Mouse (Mus musculus) left cerebral cortex, adult 2 months (tissue): ENCODE data around the gene Cox6b1. TPM values are rescaled to one million over a fixed set of nuclear protein-coding genes. Genes with fewer than 3 reads are reported as not detected.

Experiments
- DNase-seq, 2 experiments: peaks; one replicate each; pipeline ENCODE4 v3.0.0; 2021 to 2022; ENCODE audit warnings: low spot score in 2 of 2, mixed read lengths in 1 of 2; ENCODE audit errors: extremely low spot score in 1 of 2
- H3K27ac ChIP-seq: fragments of 200-600 bp; 2 replicates; pipeline ENCODE4 v1.8.1; 2022
- H3K4me3 ChIP-seq: fragments of 200-600 bp; 2 replicates; pipeline ENCODE4 v1.8.1; 2022
- CTCF ChIP-seq: fragments of 200-600 bp; IDR thresholded peaks from 2 replicates; pipeline ENCODE4 v1.8.1; 2022; ENCODE audit warnings: antibody characterized with exemption, mild to moderate bottlenecking, moderate library complexity
- intact Hi-C: fragments of 180-260 bp; cut with DNase I; formaldehyde crosslinking; loops from one replicate; pipeline ENCODE4 v1.15.1; 2025
- total RNA-seq, 2 experiments: library from RNA; stranded (reverse); gene quantifications; 2 replicates each; pipeline ENCODE4 v1.2.3; 2021

The Cox6b1 gene
- total RNA-seq, 2 experiments from 2014 or later = 565 to 587 TPM

DNA sequence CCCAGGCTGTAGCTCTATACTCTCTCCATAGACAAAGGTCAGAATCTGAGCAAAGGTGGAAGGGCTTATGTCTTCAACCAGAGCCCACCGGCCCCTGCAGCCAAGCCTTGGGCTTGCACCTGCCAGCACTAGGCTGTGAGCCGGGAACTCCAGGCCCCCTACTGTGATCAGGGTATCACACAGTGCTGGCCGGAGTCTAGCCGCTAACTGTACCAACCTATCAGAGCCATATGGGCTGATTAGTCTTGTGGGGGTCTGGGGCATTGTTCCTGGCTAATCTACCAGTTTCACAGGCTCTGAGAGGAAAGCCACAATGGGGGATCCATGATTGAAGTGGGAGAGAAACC is 34.4 kb downstream of the Cox6b1 start:
- Histone ChIP-seq H3K4me3 (no peak overlapping the region), H3K27ac (no peak overlapping the region)
- intact Hi-C loops = no loop called here
- DNase-seq = no peak
- no peak for TF ChIP-seq CTCF

DNA sequence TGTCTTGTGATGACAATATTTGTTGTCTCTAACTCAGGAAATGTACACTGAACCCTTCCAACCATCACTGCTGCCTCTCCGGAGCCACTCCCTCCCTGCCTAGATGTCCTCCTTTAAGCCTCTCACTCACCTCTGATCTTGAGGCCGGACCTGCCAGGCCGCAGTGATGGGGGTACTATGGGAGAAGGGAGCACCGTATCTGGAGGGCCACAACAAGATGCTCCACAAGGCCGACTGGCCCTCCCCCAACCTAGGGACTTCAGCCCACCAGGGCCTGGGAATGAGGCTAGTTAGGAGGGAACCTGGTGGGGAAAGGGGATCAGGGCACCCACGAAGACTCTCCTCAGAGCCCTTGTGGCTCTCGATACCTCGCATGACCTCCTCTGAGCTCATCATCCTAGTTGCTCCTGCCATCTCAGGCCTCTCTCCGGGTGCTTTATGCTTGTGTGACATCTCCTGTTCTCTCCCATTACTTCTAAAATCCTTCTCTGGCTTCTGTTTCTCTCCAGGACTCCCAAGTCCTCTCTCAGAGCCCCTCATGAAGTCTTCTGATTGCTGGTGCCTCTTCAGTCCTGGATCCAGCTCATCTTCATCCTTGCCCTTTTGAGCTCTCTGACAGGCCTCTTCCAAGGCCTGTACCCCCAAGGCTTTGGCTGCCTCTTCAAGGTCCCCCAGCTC is 34.9 kb downstream of the Cox6b1 start:
- DNase-seq = no peak
- H3K27ac ChIP-seq = no peak overlapping the region
- H3K4me3 ChIP-seq = no peak overlapping the region
- intact Hi-C loops = no loop called here
- TF ChIP-seq CTCF = no peak

DNA sequence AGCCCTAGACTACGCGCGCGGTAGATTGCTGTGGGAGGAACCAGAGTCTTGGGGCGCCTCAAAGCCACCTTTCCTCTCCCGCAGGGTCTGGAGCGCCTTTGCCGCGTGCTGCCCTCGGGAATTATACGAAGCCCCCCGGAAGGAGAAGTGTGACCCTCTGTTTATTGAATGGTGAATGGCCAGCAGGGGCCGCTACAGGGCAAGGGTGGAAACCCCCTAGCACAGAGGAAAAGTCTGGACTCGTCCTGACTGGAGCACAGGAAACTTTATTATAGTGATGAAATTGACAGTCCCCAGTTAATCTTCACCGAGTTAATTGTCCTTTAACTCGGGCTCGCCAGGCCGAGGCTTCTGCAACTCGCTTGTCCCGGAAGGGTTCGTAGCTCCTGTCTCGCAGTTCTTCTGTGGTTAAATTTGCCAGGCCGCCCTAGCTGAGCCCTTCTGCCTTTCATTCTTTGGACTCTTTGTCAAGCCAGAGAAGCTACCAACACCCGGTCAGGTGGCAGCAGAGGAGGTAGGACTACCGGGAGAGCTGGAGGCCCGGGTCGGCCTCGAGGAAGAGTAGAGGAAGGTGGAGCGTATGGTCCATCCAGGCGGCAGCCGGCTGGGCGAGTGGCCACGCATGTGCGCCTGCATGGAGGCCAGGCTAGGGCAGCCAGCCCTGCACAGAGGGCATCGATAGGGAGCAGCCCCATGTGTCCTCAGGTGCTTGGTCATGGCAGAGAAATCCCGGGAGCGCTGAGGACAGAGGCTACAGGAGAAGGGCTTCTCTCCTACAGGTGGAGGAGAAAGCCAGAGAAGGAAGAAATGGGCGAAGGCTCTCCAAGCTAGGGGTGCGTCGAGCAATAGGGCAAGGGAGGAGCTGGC is 36.3 kb downstream of the Cox6b1 start:
- TF ChIP-seq CTCF = peak; percentile 88
- intact Hi-C loops = loop anchor here (2.0 to 10.0 kb wide), 6 partner anchors 19 to 368 kb away; partner anchors contain the start of genes Cox6b1, Ffar1, Gm49396 and Psenen

GRCm38 (mm10) chr7:30588676-30589434 is 37.1 kb downstream of the Cox6b1 start, which contains the start of gene Kmt2b:
TSS of gene Kmt2b (minus strand) at chr7:30588726.
- intact Hi-C loops = loop anchor here (2.0 to 10.0 kb wide), 6 partner anchors 20 to 368 kb away; partner anchors contain the start of genes Cox6b1, Ffar1, Gm49396 and Psenen
- H3K27ac ChIP-seq = peak within 1 kb of the TSS; percentile 91
- peak within 1 kb of the TSS; percentile 74 for H3K4me3 ChIP-seq
- peak; percentile 95 to 97 for DNase-seq
- no peak for TF ChIP-seq CTCF

More for the DNA sequence above, 36.3 kb downstream of the Cox6b1 start:
- Histone ChIP-seq H3K4me3 (peak overlapping the region; percentile 74), H3K27ac (peak overlapping the region; percentile 89)
- peak; percentile 79 for DNase-seq

GRCm38 (mm10) chr7:30587842-30588667 is 37.9 kb downstream of the Cox6b1 start:
- intact Hi-C loops = loop anchor here (2.0 to 10.0 kb wide), 6 partner anchors 21 to 369 kb away; partner anchors contain the start of genes Cox6b1, Ffar1, Gm49396 and Psenen

DNA sequence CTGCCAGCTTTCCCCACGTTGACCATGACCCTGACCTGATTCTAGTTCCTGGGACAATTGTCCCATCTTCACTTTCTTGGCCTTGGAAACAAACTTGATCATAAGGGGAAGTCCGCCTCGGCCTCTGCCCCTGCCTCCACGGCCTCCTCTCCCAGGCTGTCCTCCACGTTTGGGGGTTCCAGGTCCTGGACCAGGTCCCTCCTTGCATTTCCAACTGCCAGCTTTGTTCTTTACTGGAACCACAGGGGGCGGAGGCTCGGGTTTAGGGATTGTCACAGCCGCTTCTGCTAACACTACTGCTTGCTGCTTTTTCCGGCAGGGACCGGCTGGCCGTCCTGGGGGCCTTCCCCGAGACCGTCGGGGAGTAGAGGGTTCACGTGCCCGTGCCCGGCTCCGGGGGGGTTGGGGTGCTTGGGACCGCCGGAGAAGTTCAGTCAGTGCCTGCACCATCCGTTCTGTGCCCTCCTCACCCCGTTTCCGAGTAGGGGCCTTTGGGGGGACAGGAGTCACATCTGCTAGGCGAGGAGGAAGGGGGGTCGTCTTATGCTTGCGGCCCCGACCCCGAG is 39.4 kb downstream of the Cox6b1 start:
- no peak for DNase-seq
- H3K27ac ChIP-seq = no peak overlapping the region
- TF ChIP-seq CTCF = no peak
- intact Hi-C loops = loop anchor here (5.0 to 10.0 kb wide), 4 partner anchors 41 to 371 kb away; partner anchors contain the start of genes Cox6b1, Ffar1, Tmem147 and Usf2
- no peak overlapping the region for H3K4me3 ChIP-seq

More at GRCm38 (mm10) chr7:30587842-30588667, 37.9 kb downstream of the Cox6b1 start:
- no peak for TF ChIP-seq CTCF
- Histone ChIP-seq H3K27ac (peak overlapping the region; percentile 91), H3K4me3 (peak overlapping the region; percentile 74)
- DNase-seq = peak in 1 of 2 experiments; percentile 55

GRCm38 (mm10) chr7:30585170-30585569 is 40.8 kb downstream of the Cox6b1 start:
- Histone ChIP-seq H3K27ac (no peak overlapping the region), H3K4me3 (no peak overlapping the region)
- intact Hi-C loops = loop anchor here (5.0 to 10.0 kb wide), 4 partner anchors 42 to 372 kb away; partner anchors contain the start of genes Cox6b1, Ffar1, Tmem147 and Usf2
- TF ChIP-seq CTCF = no peak
- no peak for DNase-seq

DNA sequence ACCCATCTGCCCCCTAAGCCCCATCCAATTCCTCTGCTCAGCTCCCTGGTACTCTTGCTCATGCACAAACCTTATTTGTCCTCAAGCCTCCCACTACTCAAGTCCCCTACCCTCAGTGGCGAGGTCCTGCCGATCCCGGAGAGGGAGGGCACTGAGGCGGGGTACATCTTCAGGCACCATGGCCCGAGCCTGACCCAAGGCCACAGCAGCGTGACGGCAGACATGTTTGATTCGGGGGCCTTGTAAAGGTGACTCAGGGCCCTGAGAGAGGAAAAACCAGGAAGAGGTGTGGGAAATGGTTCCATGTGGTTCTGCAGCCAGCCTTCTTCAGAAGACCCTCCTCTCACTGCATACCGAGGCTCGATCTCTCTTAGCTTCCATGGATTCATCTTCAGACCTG is 41.6 kb downstream of the Cox6b1 start:
- no peak for DNase-seq
- Histone ChIP-seq H3K4me3 (no peak overlapping the region), H3K27ac (no peak overlapping the region)
- intact Hi-C loops = loop anchor here (10.0 kb wide), 1 partner anchor 140 kb away; the partner anchor contains the start of gene Tmem147
- no peak for TF ChIP-seq CTCF

DNA sequence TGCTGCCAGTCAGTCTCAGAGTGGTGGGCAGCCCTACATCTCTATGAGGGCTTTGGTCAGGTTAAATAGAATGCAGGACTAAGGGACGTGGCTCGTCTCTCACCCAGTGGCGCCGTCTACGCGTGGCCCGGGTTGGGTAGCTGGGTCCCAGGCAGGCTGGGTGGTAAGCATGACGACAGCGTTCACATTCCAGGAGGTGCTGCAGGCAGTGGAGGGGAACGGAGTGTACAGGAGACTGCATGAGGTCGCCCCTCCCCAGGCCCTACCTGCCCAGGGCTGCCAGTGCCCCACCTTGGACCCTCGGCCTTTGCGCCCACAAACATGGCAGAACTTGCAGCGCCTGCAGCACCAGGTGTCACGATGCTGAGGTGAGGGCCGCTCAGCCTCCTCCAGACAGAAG is 44.4 kb downstream of the Cox6b1 start:
- Histone ChIP-seq H3K27ac (no peak overlapping the region), H3K4me3 (no peak overlapping the region)
- no peak for DNase-seq
- intact Hi-C loops = loop anchor here (10.0 kb wide), 1 partner anchor 143 kb away; the partner anchor contains the start of gene Tmem147
- no peak for TF ChIP-seq CTCF

DNA sequence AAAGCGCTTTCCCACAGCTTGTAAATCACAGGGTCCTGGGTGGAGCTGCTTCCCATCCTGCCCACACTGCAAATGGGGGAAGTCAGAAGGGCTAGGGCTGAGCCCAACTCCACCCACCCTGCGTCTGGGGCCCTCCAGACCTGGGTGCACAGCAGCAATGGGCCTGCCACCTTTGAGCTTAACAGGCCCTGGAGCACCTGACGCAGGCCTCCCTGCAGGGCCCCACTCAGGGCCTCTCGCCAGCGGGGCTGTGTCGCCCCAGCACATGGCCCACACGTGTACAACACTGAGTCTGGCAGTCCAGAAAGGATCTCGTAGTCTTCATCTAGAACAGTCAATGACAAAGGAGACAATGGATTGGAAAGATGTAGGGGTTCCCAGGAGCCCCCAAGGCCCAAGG is 46.0 kb downstream of the Cox6b1 start:
- no peak overlapping the region for H3K27ac ChIP-seq
- intact Hi-C loops = loop anchor here (10.0 kb wide), 1 partner anchor 145 kb away; the partner anchor contains the start of gene Tmem147
- no peak for DNase-seq
- H3K4me3 ChIP-seq = no peak overlapping the region
- TF ChIP-seq CTCF = no peak
